Mouse (Mus musculus) adrenal gland, adult 2 months (tissue): ENCODE data around the gene Lce1e. TPM values are rescaled to one million over a fixed set of nuclear protein-coding genes. Genes with fewer than 3 reads are reported as not detected.

ENCODE experiments used
- DNase-seq: peaks from one replicate; pipeline ENCODE4 v3.0.0; 2021
- long read RNA-seq: library from polyadenylated mRNA; stranded (forward); transcript quantifications from one replicate; pipeline ENCODE4 v2.0.0, GENCODE M21; 2021
- polyA plus RNA-seq: library from polyadenylated mRNA; depleted of rRNA; stranded (reverse); fragments of >200 nt; gene quantifications from 2 replicates; pipeline ENCODE4 v1.2.3, GENCODE M21; 2012; rRNA removed
- total RNA-seq, 2 experiments: library from RNA; stranded (reverse); gene quantifications; 2 replicates each; pipeline ENCODE4 v1.2.3; 2021

Lce1e gene
- not detected for total RNA-seq
- polyA plus RNA-seq: not detected in 2 replicates
- long read RNA-seq: 0 reads

DNA sequence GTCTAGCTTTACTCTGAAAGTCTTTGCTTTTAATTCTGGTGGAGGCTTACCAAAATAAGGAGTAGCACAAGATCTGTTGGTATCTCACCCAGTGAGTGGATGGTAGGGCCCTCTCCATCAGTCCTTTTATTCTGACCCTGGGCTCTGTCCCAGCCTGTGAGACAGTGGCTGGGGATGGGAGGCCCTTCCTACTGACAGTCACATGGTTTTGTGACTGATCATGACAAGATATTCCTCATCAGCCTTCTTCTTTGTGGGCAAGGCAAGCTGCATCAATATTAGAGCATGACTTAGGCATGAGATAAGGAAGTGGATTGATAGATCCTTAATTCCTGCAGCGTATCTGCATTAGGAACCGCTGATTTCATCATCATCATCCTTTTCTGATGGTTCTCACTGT, at the start of gene Lce1e:
Gene Lce1e, minus strand, starts transcription at position 101 of the 400 bp plus-strand sequence.
- DNase-seq: no peak

DNA sequence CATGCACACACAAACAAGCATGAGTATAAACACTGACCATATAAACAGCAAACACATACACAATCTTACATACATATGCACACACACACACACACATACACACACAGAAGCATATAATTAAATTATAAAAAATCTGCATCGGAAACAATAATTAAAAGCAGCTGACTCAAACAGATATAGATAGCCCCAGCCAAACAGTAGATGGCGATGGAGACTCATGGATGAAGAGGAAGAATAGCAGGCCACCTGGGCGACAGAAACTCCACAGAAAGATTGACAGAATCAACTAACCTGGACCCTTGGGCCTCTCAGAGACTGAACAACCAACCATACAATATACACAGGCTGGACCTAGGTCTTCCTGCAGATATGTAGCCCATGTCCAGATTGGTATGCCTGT, 44.3 kb upstream of the Lce1e start:
- no peak for DNase-seq

DNA sequence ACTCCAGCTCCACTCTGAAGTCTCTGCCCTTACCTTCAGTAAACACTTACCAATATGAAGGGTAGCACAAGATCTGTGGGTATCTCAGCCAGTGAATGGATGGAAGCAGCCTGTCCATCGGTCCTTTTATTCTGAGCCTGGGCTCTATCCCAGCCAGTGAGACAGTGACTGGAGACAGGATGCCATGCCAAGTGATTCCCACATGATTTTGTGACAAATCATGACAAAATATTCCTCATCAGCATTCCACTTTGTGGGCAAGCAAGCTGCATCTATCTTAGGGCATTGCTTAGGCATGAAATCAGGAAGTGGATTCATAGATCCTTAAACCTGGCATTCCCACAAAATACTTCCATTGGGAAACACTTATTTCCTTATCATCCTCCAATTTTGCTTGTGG, 43.4 kb upstream of the Lce1e start, which contains the start of gene Lce1g:
Gene Lce1g, minus strand, starts transcription at position 101 of the 400 bp plus-strand sequence.
- DNase-seq: no peak

DNA sequence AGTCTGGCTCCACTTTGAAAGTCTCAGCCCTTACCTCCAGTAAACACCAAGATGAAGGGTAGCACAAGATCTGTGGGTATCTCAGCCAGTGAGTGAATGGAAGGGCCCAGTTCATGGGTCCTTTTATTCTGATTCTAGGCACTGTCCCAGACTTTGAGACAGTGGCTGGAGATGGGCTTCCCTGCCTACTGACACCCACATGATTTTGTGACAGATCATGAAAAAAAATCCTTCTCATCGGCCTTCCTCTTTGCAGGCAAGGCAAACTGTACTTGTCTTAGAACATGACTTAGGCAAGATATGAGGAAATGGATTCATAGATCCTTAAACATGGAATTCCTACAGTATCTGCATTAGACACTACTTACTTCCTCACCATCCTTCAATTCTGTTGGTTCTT, 30.1 kb upstream of the Lce1e start, which contains the start of gene Gm38119:
Gene Gm38119, minus strand, starts transcription at position 101 of the 400 bp plus-strand sequence.
- no peak for DNase-seq

DNA sequence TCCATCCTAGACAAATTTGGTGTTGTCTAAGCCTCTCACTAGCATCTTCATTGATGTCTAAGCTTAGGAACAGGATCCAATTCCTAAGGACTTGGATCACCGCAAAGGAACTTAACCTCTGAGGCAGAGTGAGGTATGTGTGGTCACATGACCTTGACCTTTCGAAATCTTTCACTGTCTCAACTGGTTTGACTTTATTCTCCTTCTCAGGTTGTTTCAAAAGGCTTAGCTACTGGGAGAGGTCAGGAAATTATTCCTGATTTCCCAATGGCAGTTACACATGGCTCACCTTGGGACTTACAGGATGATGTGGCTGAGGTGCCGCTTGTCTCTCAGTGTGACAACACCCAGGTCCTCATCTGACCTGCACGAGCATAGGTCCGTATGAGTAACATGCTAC, 13.8 kb upstream of the Lce1e start:
- no peak for DNase-seq

DNA sequence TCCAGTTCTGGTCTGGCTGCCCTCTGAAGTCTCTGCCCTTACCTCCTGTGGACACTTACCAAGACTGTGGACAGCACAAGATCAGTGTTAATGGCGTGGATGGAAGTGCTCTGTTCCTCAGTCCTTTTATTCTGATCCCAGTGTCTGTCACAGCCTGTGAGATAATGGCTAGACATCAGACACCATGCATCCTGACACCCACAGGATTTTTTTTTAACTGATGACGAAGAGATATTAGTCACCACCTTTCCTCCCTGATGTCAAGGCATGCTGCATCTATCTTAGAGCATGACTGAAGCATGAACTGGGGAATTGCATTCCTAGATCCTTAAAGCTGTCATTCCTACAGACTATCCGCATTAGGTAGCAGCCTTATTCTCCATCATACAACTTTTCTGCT, 11.4 kb upstream of the Lce1e start, which contains the start of gene Lce1f:
Gene Lce1f, minus strand, starts transcription at position 101 of the 400 bp plus-strand sequence.
- DNase-seq: no peak

DNA sequence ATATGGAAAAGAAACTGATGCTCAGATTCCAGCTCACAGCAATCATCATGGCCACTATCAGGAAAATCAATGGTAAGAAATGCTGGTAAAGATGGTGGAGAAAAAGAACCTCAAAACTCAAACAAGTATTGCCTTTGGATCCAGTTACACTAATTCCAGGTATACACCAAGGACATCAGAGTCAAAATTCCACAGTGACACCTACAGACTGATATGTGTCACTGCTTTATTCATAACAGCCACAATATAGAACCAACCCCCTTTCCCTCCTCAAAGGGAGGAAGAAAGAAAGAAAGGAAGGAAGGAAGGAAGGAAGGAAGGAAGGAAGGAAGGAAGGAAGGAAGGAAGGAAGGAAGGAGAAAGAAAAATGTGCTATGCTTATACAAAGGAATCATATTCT, 6.2 kb upstream of the Lce1e start:
- DNase-seq: no peak

DNA sequence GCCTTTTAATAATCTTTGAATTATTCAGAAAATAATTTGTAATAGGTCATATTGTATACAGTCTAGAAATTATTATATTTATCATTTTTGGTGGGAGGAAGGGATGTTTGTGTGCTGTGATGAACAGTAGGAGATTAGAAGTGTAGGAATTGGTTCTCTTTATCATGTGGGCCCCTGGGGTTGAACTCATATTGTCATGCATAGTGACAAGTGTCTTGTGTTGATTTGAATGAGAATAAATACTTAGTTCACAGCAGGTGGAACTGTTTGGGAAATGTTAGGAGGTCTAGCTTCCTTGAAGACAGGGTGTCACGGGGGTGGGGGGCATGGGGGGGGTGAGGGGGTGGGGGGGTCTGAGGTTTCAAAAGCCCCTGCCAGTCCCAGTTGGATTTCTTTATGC, 14.3 kb downstream of the Lce1e start:
- no peak for DNase-seq

DNA sequence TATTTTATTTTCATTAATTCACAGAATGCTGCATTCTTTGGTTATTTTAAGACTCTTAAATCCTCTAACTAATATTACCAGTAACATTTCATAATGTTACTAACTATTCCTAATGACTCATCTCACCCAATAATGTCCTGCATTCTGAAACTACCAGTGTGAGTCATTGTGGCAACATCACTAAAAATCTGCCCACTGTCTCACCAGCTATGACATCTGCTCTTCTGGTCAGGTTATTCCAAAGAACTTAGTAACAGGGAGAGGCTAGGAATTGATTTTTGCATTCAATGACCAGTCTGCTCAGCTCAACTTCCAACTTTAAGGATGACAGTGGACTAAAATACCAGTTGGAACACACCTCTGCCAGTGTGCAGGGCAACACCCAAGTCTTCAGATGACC, 17.2 kb downstream of the Lce1e start:
- peak; percentile 10 for DNase-seq

DNA sequence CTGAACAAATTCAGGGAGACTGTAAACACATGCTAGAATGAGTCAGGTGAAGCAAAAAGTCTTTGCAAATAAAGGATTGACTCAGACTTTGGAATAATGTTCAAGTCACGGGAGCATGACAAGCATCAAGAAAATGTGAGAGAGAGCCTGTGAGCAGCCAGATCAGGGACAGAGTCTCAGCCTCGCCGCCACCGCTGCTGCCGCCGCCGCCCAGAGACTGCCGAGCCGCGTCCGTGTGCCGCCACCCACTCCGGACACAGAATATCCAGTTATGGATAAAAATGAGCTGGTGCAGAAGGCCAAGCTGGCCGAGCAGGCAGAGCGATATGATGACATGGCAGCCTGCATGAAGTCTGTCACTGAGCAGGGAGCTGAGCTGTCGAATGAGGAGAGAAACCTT, 19.7 kb downstream of the Lce1e start:
- DNase-seq: peak; percentile 24

DNA sequence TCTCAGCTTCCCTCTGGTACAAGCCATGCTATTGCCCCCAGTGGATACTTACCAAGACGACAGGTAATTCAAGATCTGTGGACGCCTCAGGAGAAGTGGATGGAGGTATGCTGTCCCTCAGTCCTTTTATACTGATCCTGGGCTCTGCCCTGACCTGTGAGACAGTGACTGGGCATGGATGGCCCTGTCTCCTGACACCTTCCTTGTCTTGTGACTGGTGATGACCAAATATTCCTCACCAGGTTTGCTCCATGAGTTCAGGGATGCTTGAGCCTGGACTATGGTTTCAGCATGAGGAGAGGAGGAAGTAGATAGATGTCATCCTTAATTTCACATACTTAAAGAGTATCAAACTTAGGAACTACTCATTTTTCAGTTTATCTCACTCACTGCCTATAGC, 21.8 kb downstream of the Lce1e start, which contains the start of gene Lce1d:
Gene Lce1d, minus strand, starts transcription at position 101 of the 400 bp plus-strand sequence.
- DNase-seq: no peak

DNA sequence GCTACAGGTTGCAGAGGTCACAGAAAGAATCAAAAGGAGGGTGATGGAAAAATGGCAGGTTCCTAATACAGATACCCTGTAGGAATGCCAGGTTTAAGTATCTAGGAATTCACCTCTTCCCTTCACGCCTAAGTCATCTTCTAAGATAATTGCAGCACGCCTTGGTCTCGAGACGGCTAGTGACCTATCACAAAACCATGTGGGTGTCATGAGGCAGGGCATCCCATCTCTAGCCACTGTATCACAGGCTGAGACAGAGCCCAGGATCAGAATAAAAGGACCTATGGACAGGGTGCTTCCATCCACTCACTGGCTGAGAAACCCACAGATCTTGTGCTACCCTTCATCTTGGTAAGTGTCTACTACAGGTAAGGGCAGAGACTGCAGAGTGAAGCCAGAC, 29.9 kb downstream of the Lce1e start, which contains the start of gene Lce1c:
Gene Lce1c, plus strand, starts transcription at position 301 of the 400 bp plus-strand sequence.
- DNase-seq: no peak

DNA sequence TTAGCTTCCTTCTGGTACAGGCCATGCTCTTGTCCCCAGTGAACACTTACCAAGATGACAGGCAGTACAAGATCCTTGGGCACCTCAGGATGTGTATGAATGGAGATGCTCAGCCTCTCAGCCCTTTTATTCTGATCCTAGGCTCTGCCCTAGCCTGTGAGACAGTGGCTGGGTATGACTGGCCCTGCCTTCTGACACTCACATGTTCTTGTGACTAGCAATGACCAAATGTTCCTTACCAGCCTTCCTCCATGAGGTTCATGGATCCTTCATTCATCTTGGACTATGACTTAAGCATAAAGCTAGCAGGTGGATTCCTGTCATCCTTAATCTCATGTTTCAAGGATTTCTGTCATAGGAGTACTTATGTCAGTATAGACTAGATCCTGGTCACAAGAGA, 38.7 kb downstream of the Lce1e start, which contains the start of gene Lce1a2:
Gene Lce1a2, minus strand, starts transcription at position 101 of the 400 bp plus-strand sequence.
- no peak for DNase-seq

Other genes starting within 250 kb of the Lce1e start
- under 1 TPM in 1 of 2 experiments, not detected in 1; 0.38 TPM for gene Sprr1a, start 223.2 kb downstream of the Lce1e start, total RNA-seq
- 0.21 and 0.56 TPM in 2 replicates for gene Sprr1a, start 223.2 kb downstream of the Lce1e start, polyA plus RNA-seq
- not detected for gene Sprr4, start 208.6 kb downstream of the Lce1e start, total RNA-seq
- not detected in 2 replicates for gene Sprr4, start 208.6 kb downstream of the Lce1e start, polyA plus RNA-seq
- gene 2310046K23Rik, start 174.6 kb downstream of the Lce1e start, total RNA-seq: not detected
- not detected in 2 replicates for gene 2310046K23Rik, start 174.6 kb downstream of the Lce1e start, polyA plus RNA-seq
- not detected for gene Ivl, start 135.3 kb downstream of the Lce1e start, total RNA-seq
- gene Ivl, start 135.3 kb downstream of the Lce1e start, polyA plus RNA-seq: not detected in 2 replicates
- not detected for gene Smcp, start 120.1 kb downstream of the Lce1e start, total RNA-seq
- gene Smcp, start 120.1 kb downstream of the Lce1e start, polyA plus RNA-seq: not detected in 2 replicates
- not detected for gene 2210017I01Rik, start 101.6 kb downstream of the Lce1e start, total RNA-seq
- gene 2210017I01Rik, start 101.6 kb downstream of the Lce1e start, polyA plus RNA-seq: not detected in 2 replicates
- not detected for gene Lce6a, start 87.4 kb downstream of the Lce1e start, total RNA-seq
- not detected in 2 replicates for gene Lce6a, start 87.4 kb downstream of the Lce1e start, polyA plus RNA-seq
- not detected for gene Lce1a1, start 60.8 kb downstream of the Lce1e start, total RNA-seq
- 0.33 TPM in 1 of 2 replicates, not detected in the other for gene Lce1a1, start 60.8 kb downstream of the Lce1e start, polyA plus RNA-seq
- gene Lce1b, start 52.1 kb downstream of the Lce1e start, total RNA-seq: not detected
- gene Lce1b, start 52.1 kb downstream of the Lce1e start, polyA plus RNA-seq: not detected in 2 replicates
- not detected for gene Lce1a2, start 38.8 kb downstream of the Lce1e start, total RNA-seq
- gene Lce1a2, start 38.8 kb downstream of the Lce1e start, polyA plus RNA-seq: not detected in 2 replicates
- not detected for gene Lce1c, start 29.8 kb downstream of the Lce1e start, total RNA-seq
- gene Lce1c, start 29.8 kb downstream of the Lce1e start, polyA plus RNA-seq: not detected in 2 replicates
- gene Lce1d, start 21.9 kb downstream of the Lce1e start, total RNA-seq: not detected
- not detected in 2 replicates for gene Lce1d, start 21.9 kb downstream of the Lce1e start, polyA plus RNA-seq
- gene Lce1f, start 11.3 kb upstream of the Lce1e start, total RNA-seq: not detected
- not detected in 2 replicates for gene Lce1f, start 11.3 kb upstream of the Lce1e start, polyA plus RNA-seq
- not detected for gene Gm38119, start 30.0 kb upstream of the Lce1e start, total RNA-seq
- gene Gm38119, start 30.0 kb upstream of the Lce1e start, polyA plus RNA-seq: not detected in 2 replicates
- not detected for gene Lce1g, start 43.3 kb upstream of the Lce1e start, total RNA-seq
- 0.12 TPM in 1 of 2 replicates, not detected in the other for gene Lce1g, start 43.3 kb upstream of the Lce1e start, polyA plus RNA-seq
- not detected for gene Lce1h, start 56.0 kb upstream of the Lce1e start, total RNA-seq
- not detected in 2 replicates for gene Lce1h, start 56.0 kb upstream of the Lce1e start, polyA plus RNA-seq
- not detected for gene Lce1i, start 69.8 kb upstream of the Lce1e start, total RNA-seq
- not detected in 2 replicates for gene Lce1i, start 69.8 kb upstream of the Lce1e start, polyA plus RNA-seq
- not detected for gene Lce1j, start 81.4 kb upstream of the Lce1e start, total RNA-seq
- gene Lce1j, start 81.4 kb upstream of the Lce1e start, polyA plus RNA-seq: not detected in 2 replicates
- gene Lce1k, start 98.8 kb upstream of the Lce1e start, total RNA-seq: not detected
- gene Lce1k, start 98.8 kb upstream of the Lce1e start, polyA plus RNA-seq: not detected in 2 replicates
- gene Kprp, start 118.2 kb upstream of the Lce1e start, total RNA-seq: not detected
- gene Kprp, start 118.2 kb upstream of the Lce1e start, polyA plus RNA-seq: not detected in 2 replicates
- not detected for gene Lce1l, start 142.2 kb upstream of the Lce1e start, total RNA-seq
- not detected in 2 replicates for gene Lce1l, start 142.2 kb upstream of the Lce1e start, polyA plus RNA-seq
- gene 2310050C09Rik, start 161.1 kb upstream of the Lce1e start, total RNA-seq: not detected
- gene 2310050C09Rik, start 161.1 kb upstream of the Lce1e start, polyA plus RNA-seq: not detected in 2 replicates
- gene Lce3a, start 217.2 kb upstream of the Lce1e start, total RNA-seq: not detected
- not detected in 2 replicates for gene Lce3a, start 217.2 kb upstream of the Lce1e start, polyA plus RNA-seq
- gene Lce3b, start 223.9 kb upstream of the Lce1e start, total RNA-seq: not detected
- gene Lce3b, start 223.9 kb upstream of the Lce1e start, polyA plus RNA-seq: not detected in 2 replicates
- gene Lce3c, start 235.4 kb upstream of the Lce1e start, total RNA-seq: not detected
- not detected in 2 replicates for gene Lce3c, start 235.4 kb upstream of the Lce1e start, polyA plus RNA-seq
- gene Lce3d, start 248.3 kb upstream of the Lce1e start, total RNA-seq: not detected
- gene Lce3d, start 248.3 kb upstream of the Lce1e start, polyA plus RNA-seq: not detected in 2 replicates